Mouse (Mus musculus) embryonic facial prominence, embryonic 15.5 days (tissue): Measurements from ENCODE around the gene Atad3a. TPM values are rescaled to one million over a fixed set of nuclear protein-coding genes. Genes with fewer than 3 reads are reported as not detected.

ENCODE experiments used
- microRNA-seq: library from miRNA; unstranded; fragments of <30 nt; microRNA quantifications from one replicate; pipeline ENCODE4, GENCODE M21; 2016; ENCODE audit warnings: borderline number of aligned reads
- polyA plus RNA-seq: library from polyadenylated mRNA; unstranded; fragments of >200 nt; fragmentation: Nextera tagmentation; extraction: Ambion mirVana; gene quantifications from 2 replicates; pipeline ENCODE4 v1.2.1, GENCODE M21; 2015

The Atad3a gene
- polyA plus RNA-seq, 1 experiment from 2014 or later = 89.9 TPM

Small RNA genes lying within 50 kb of the gene (microRNA-seq; reads per million reads assigned to microRNA genes)
- gene Gm27743 = not detected

Other genes starting within 250 kb of the Atad3a start
- 83.0 and 88.5 TPM in 2 replicates for gene Nadk, start 198.7 kb downstream of the Atad3a start, polyA plus RNA-seq
- gene Slc35e2, start 159.7 kb downstream of the Atad3a start, polyA plus RNA-seq = 7.7 and 9.3 TPM in 2 replicates
- 62.1 and 65.6 TPM in 2 replicates for gene Cdk11b, start 136.2 kb downstream of the Atad3a start, polyA plus RNA-seq
- not detected in 2 replicates for gene Gm10563, start 115.7 kb downstream of the Atad3a start, polyA plus RNA-seq
- 38.5 and 39.0 TPM in 2 replicates for gene Mmp23, start 107.7 kb downstream of the Atad3a start, polyA plus RNA-seq
- 36.3 and 36.8 TPM in 2 replicates for gene Mib2, start 91.9 kb downstream of the Atad3a start, polyA plus RNA-seq
- gene Fndc10, start 66.8 kb downstream of the Atad3a start, polyA plus RNA-seq = 13.5 and 13.9 TPM in 2 replicates
- gene Ssu72, start 56.3 kb downstream of the Atad3a start, polyA plus RNA-seq = 135 and 140 TPM in 2 replicates
- gene Tmem240, start 26.3 kb downstream of the Atad3a start, polyA plus RNA-seq = 1.6 and 2.2 TPM in 2 replicates
- gene Vwa1, start 13.6 kb upstream of the Atad3a start, polyA plus RNA-seq = 14.2 and 17.4 TPM in 2 replicates
- 0.76 and 1.2 TPM in 2 replicates for gene Tmem88b, start 24.8 kb upstream of the Atad3a start, polyA plus RNA-seq
- 0.29 and 0.71 TPM in 2 replicates for gene Ankrd65, start 29.3 kb upstream of the Atad3a start, polyA plus RNA-seq
- 175 and 191 TPM in 2 replicates for gene Mrpl20, start 41.8 kb upstream of the Atad3a start, polyA plus RNA-seq
- gene Ccnl2, start 51.4 kb upstream of the Atad3a start, polyA plus RNA-seq = 198 and 206 TPM in 2 replicates
- 142 TPM in 2 replicates for gene Aurkaip1, start 70.2 kb upstream of the Atad3a start, polyA plus RNA-seq
- 137 and 141 TPM in 2 replicates for gene Mxra8, start 78.6 kb upstream of the Atad3a start, polyA plus RNA-seq
- 10.0 and 12.2 TPM in 2 replicates for gene Dvl1, start 86.3 kb upstream of the Atad3a start, polyA plus RNA-seq
- 0.48 and 0.56 TPM in 2 replicates for gene Tas1r3, start 102.3 kb upstream of the Atad3a start, polyA plus RNA-seq
- 18.0 and 20.1 TPM in 2 replicates for gene Cptp, start 108.3 kb upstream of the Atad3a start, polyA plus RNA-seq
- 71.7 and 73.1 TPM in 2 replicates for gene Ints11, start 108.5 kb upstream of the Atad3a start, polyA plus RNA-seq
- gene Pusl1, start 130.7 kb upstream of the Atad3a start, polyA plus RNA-seq = 62.6 and 63.6 TPM in 2 replicates
- 25.1 and 26.2 TPM in 2 replicates for gene Acap3, start 130.7 kb upstream of the Atad3a start, polyA plus RNA-seq
- 108 and 109 TPM in 2 replicates for gene Ube2j2, start 182.7 kb upstream of the Atad3a start, polyA plus RNA-seq
- 68.2 and 73.8 TPM in 2 replicates for gene C1qtnf12, start 201.2 kb upstream of the Atad3a start, polyA plus RNA-seq
- 16.6 and 16.7 TPM in 2 replicates for gene B3galt6, start 231.6 kb upstream of the Atad3a start, polyA plus RNA-seq
- 165 and 172 TPM in 2 replicates for gene Sdf4, start 231.8 kb upstream of the Atad3a start, polyA plus RNA-seq